Mouse (Mus musculus): ENCODE measurements around the gene Hypk. TPM values are rescaled to one million over a fixed set of nuclear protein-coding genes. Genes with fewer than 3 reads are reported as not detected.

The Hypk gene
- 97.4 and 120 TPM in 2 replicates for polyA plus RNA-seq (2016; fragmentation: Nextera tagmentation; extraction: Ambion mirVana)

GRCm38 (mm10) chr2:121452990-121453389 lies at the start of gene Hypk:
Hypk (plus strand) TSS chr2:121453290.
- peaks cover 40% of the 10 kb centered on the region for H3K4me1 ChIP-seq (replicated peaks)
- no peak for ATAC-seq (ENCODE audit: insufficient number of reproducible peaks, low FRiP score)
- peak within 1 kb of the TSS; percentile 79 for H3K27ac ChIP-seq (ENCODE audit: poor library complexity, severe bottlenecking)
- no peaks in the 10 kb centered on the region for H3K9me3 ChIP-seq (replicated peaks)
- peak within 1 kb of the TSS; percentile 34 for H3K4me2 ChIP-seq
- WGBS = 57% methylated on average over 4 of the region's 4 CpGs
- H3K36me3 ChIP-seq = peaks cover 33% of the 10 kb centered on the region
- H3K27me3 ChIP-seq (replicated peaks) = no peaks in the 10 kb centered on the region
- no peak within 1 kb of the TSS for H3K9ac ChIP-seq
- no peak within 1 kb of the TSS for H3K4me3 ChIP-seq

- no peak overlapping the region for H3K27ac ChIP-seq (ENCODE audit: poor library complexity, severe bottlenecking)
- H3K9ac ChIP-seq = no peak overlapping the region
- H3K4me2 ChIP-seq = no peak overlapping the region
- no peak overlapping the region for H3K4me3 ChIP-seq
- no peaks in the 10 kb centered on the region for H3K4me1 ChIP-seq (replicated peaks)
- ATAC-seq (ENCODE audit: insufficient number of reproducible peaks, low FRiP score) = no peak
- H3K36me3 ChIP-seq = no peaks in the 10 kb centered on the region
- no peaks in the 10 kb centered on the region for H3K27me3 ChIP-seq (replicated peaks)
- H3K9me3 ChIP-seq (replicated peaks) = peaks cover 2% of the 10 kb centered on the region; the same call in 1 of the 2 replicates
Observed at GRCm38 (mm10) chr2:121403296-121403695, 49.8 kb upstream of the Hypk start.

- peaks cover 2% of the 10 kb centered on the region; the same call in 1 of the 2 replicates for H3K4me1 ChIP-seq (replicated peaks)
- no peak overlapping the region for H3K4me3 ChIP-seq
- H3K27ac ChIP-seq (ENCODE audit: poor library complexity, severe bottlenecking) = no peak overlapping the region
- no peaks in the 10 kb centered on the region for H3K27me3 ChIP-seq (replicated peaks)
- 35% methylated on average over 4 of the region's 4 CpGs for WGBS
- no peaks in the 10 kb centered on the region for H3K36me3 ChIP-seq
- no peak overlapping the region for H3K9ac ChIP-seq
- H3K9me3 ChIP-seq (replicated peaks) = peaks cover 3% of the 10 kb centered on the region; the same call in 1 of the 2 replicates
- ATAC-seq (ENCODE audit: insufficient number of reproducible peaks, low FRiP score) = no peak
- no peak overlapping the region for H3K4me2 ChIP-seq
Observed at GRCm38 (mm10) chr2:121408160-121408559, 44.9 kb upstream of the Hypk start.

- peak overlapping the region; percentile 95 for H3K9ac ChIP-seq
- peaks cover 25% of the 10 kb centered on the region for H3K4me1 ChIP-seq (replicated peaks)
- peak overlapping the region; percentile 95 for H3K4me3 ChIP-seq
- peak overlapping the region; percentile 96 for H3K27ac ChIP-seq (ENCODE audit: poor library complexity, severe bottlenecking)
- H3K27me3 ChIP-seq (replicated peaks) = no peaks in the 10 kb centered on the region
- WGBS = 12% methylated on average over 4 of the region's 4 CpGs
- ATAC-seq (ENCODE audit: insufficient number of reproducible peaks, low FRiP score) = no peak; the same call in 1 of the 2 replicates
- H3K4me2 ChIP-seq = peak overlapping the region; percentile 71
- peaks cover 14% of the 10 kb centered on the region for H3K36me3 ChIP-seq
- H3K9me3 ChIP-seq (replicated peaks) = peaks cover 3% of the 10 kb centered on the region; the same call in 1 of the 2 replicates
Observed at GRCm38 (mm10) chr2:121412843-121413386, 40.2 kb upstream of the Hypk start.

GRCm38 (mm10) chr2:121413387-121414042 lies 39.6 kb upstream of the Hypk start, which contains the start of the genes Pdia3 and Catsper2:
Pdia3 (plus strand) TSS chr2:121413775.
Catsper2 (minus strand) TSS chr2:121413792.
- Histone ChIP-seq H3K9ac (peak within 1 kb of the TSS; percentile 95), H3K27me3 (replicated peaks) (no peaks in the 10 kb centered on the region), H3K4me2 (peak within 1 kb of the TSS; percentile 71), H3K4me1 (replicated peaks) (peaks cover 26% of the 10 kb centered on the region), H3K36me3 (peaks cover 19% of the 10 kb centered on the region), H3K4me3 (peak within 1 kb of the TSS; percentile 95), H3K9me3 (replicated peaks) (no peaks in the 10 kb centered on the region), H3K27ac (ENCODE audit: poor library complexity, severe bottlenecking) (peak within 1 kb of the TSS; percentile 96)
- under 1% methylated on average over 65 of the region's 68 CpGs for WGBS
- peak; percentile 99 for ATAC-seq (ENCODE audit: insufficient number of reproducible peaks, low FRiP score)

- Histone ChIP-seq H3K4me1 (replicated peaks) (peaks cover 26% of the 10 kb centered on the region), H3K4me3 (peak overlapping the region; percentile 95), H3K27me3 (replicated peaks) (no peaks in the 10 kb centered on the region), H3K9ac (peak overlapping the region; percentile 95), H3K4me2 (peak overlapping the region; percentile 71), H3K27ac (ENCODE audit: poor library complexity, severe bottlenecking) (peak overlapping the region; percentile 96), H3K36me3 (peaks cover 26% of the 10 kb centered on the region), H3K9me3 (replicated peaks) (no peaks in the 10 kb centered on the region)
- peak; percentile 69 for ATAC-seq (ENCODE audit: insufficient number of reproducible peaks, low FRiP score)
- WGBS = under 1% methylated on average over 32 of the region's 32 CpGs
Observed at GRCm38 (mm10) chr2:121414139-121414685, 38.9 kb upstream of the Hypk start.

- H3K36me3 ChIP-seq = peaks cover 31% of the 10 kb centered on the region
- peak overlapping the region; percentile 70 for H3K9ac ChIP-seq
- H3K4me2 ChIP-seq = peak overlapping the region; percentile 76
- no peaks in the 10 kb centered on the region for H3K9me3 ChIP-seq (replicated peaks)
- WGBS = 48% methylated on average over 3 of the region's 3 CpGs
- no peaks in the 10 kb centered on the region for H3K27me3 ChIP-seq (replicated peaks)
- H3K27ac ChIP-seq (ENCODE audit: poor library complexity, severe bottlenecking) = no peak overlapping the region
- peak overlapping the region; percentile 95 for H3K4me3 ChIP-seq
- no peak for ATAC-seq (ENCODE audit: insufficient number of reproducible peaks, low FRiP score)
- peaks cover 26% of the 10 kb centered on the region for H3K4me1 ChIP-seq (replicated peaks)
Observed at GRCm38 (mm10) chr2:121415103-121415502, 38.0 kb upstream of the Hypk start.

- 69% methylated on average over 3 of the region's 3 CpGs for WGBS
- ATAC-seq (ENCODE audit: insufficient number of reproducible peaks, low FRiP score) = no peak
Observed at GRCm38 (mm10) chr2:121415591-121415990, 37.5 kb upstream of the Hypk start.

GRCm38 (mm10) chr2:121416356-121416755 lies 36.7 kb upstream of the Hypk start:
- peaks cover 26% of the 10 kb centered on the region for H3K4me1 ChIP-seq (replicated peaks)
- H3K27me3 ChIP-seq (replicated peaks) = no peaks in the 10 kb centered on the region
- no peak overlapping the region for H3K27ac ChIP-seq (ENCODE audit: poor library complexity, severe bottlenecking)
- peaks cover 36% of the 10 kb centered on the region for H3K36me3 ChIP-seq
- H3K9me3 ChIP-seq (replicated peaks) = no peaks in the 10 kb centered on the region
- 86% methylated on average over 6 of the region's 6 CpGs for WGBS
- H3K4me3 ChIP-seq = peak overlapping the region; percentile 13; the same call in 1 of the 2 replicates
- H3K9ac ChIP-seq = peak overlapping the region; percentile 50; the same call in 1 of the 2 replicates
- peak overlapping the region; percentile 76 for H3K4me2 ChIP-seq
- no peak for ATAC-seq (ENCODE audit: insufficient number of reproducible peaks, low FRiP score)

More at GRCm38 (mm10) chr2:121415591-121415990, 37.5 kb upstream of the Hypk start:
- Histone ChIP-seq H3K4me1 (replicated peaks) (peaks cover 26% of the 10 kb centered on the region), H3K27me3 (replicated peaks) (no peaks in the 10 kb centered on the region), H3K36me3 (peaks cover 33% of the 10 kb centered on the region), H3K4me2 (peak overlapping the region; percentile 76), H3K9me3 (replicated peaks) (no peaks in the 10 kb centered on the region), H3K27ac (ENCODE audit: poor library complexity, severe bottlenecking) (no peak overlapping the region), H3K4me3 (peak overlapping the region; percentile 95), H3K9ac (no peak overlapping the region)

- peaks cover 23% of the 10 kb centered on the region for H3K4me1 ChIP-seq (replicated peaks)
- peaks cover 55% of the 10 kb centered on the region for H3K36me3 ChIP-seq
- no peak overlapping the region for H3K4me2 ChIP-seq
- no peak overlapping the region for H3K27ac ChIP-seq (ENCODE audit: poor library complexity, severe bottlenecking)
- H3K4me3 ChIP-seq = no peak overlapping the region
- H3K27me3 ChIP-seq (replicated peaks) = no peaks in the 10 kb centered on the region
- ATAC-seq (ENCODE audit: insufficient number of reproducible peaks, low FRiP score) = no peak
- H3K9me3 ChIP-seq (replicated peaks) = no peaks in the 10 kb centered on the region
- WGBS = 84% methylated on average over 3 of the region's 3 CpGs
- H3K9ac ChIP-seq = no peak overlapping the region
Observed at GRCm38 (mm10) chr2:121418476-121418875, 34.6 kb upstream of the Hypk start.

GRCm38 (mm10) chr2:121423166-121423565 lies 29.9 kb upstream of the Hypk start:
- no peaks in the 10 kb centered on the region for H3K27me3 ChIP-seq (replicated peaks)
- H3K9ac ChIP-seq = no peak overlapping the region
- H3K4me2 ChIP-seq = no peak overlapping the region
- no peaks in the 10 kb centered on the region for H3K9me3 ChIP-seq (replicated peaks)
- no peak overlapping the region for H3K4me3 ChIP-seq
- no peak overlapping the region for H3K27ac ChIP-seq (ENCODE audit: poor library complexity, severe bottlenecking)
- WGBS = 91% methylated on average over 2 of the region's 2 CpGs
- no peak for ATAC-seq (ENCODE audit: insufficient number of reproducible peaks, low FRiP score)
- no peaks in the 10 kb centered on the region for H3K4me1 ChIP-seq (replicated peaks)
- H3K36me3 ChIP-seq = peaks cover 77% of the 10 kb centered on the region
